Mouse (Mus musculus) neutrophil, adult 5-6 weeks (primary cell): ENCODE measurements around the gene Klhl4. TPM values are rescaled to one million over a fixed set of nuclear protein-coding genes. Genes with fewer than 3 reads are reported as not detected.

Experiments used
- ATAC-seq: fragments of 151-379, 151-347 bp; 2 replicates; pipeline ENCODE4 v1.8.0; 2017; ENCODE audit warnings: mild to moderate bottlenecking, moderate TSS enrichment; ENCODE audit not compliant: insufficient number of reproducible peaks, poor library complexity, low FRiP score, severe bottlenecking; ENCODE audit errors: extremely low read depth
- total RNA-seq: library from RNA; stranded (forward); fragments of 200-1000 nt; gene quantifications from 2 replicates; pipeline ENCODE4 v1.2.3, GENCODE M21; 2017

Gene Klhl4
- 0.12 TPM in 1 of 2 replicates, not detected in the other for total RNA-seq

DNA sequence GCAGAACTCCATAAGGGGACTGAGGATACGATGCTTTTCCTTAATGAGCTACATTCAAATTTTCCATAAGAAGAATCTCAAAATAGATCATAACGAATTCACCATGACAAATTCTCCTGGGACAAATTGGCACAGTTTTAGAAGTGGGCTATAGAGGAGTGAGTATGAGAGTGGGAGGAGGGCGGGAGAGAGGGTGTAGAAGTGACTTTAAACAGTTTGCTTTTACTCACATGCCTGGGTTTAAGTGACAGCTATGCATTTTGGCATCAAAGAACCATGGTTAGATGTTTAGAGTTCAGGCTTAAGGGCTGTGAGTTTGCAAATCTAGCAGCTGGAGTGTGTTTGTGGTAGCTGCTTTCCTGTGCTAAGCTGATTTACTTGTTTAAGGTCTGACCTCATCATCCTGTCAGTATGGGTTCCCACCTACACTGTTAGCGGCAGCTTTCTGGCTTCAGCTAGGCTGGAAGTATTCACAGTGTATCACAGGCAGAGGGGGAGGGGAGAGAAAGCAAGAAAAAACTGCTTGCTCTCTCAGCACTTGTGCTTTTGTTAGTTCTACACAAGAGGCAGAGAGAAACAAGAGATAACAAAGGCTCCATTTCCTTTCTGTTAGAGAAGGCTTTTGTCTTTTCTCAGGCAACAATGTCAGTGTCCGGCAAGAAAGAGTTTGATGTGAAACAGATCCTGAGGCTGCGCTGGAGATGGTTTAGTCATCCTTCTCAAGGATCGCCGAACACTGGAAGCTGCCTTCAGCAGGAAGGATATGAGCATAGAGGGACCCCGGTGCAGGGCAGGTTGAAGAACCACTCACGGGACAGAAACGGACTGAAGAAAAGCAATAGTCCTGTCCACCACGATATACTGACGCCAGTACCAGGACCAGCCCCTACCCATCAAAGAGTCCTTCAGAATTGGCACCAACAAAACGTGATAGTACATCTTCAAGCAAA lies at the start of gene Klhl4:
TSS of gene Klhl4 (plus strand) at position 552 of the 950 bp plus-strand sequence.
- no peak for ATAC-seq

- no peak for ATAC-seq
Measured at GRCm38 (mm10) chrX:114484153-114484552, 10.0 kb downstream of the Klhl4 start.

DNA sequence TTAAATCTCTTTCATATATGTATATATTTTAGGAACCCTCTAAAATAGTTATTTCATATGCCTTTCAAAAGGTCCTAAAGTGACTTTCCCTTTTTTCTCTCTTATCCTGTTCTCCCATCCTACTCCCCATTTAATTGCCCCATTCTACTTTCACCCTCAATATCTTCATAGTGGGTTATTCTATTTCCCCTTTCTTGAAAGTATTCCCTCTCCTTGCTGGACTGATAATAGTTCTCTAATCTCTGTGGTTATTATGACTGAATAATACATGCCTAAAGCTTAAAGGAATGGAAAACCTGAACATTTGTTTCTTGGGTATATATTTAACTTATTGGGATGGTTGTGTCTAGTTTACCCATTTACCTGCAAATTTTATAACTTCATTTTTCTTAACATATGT lies 12.6 kb downstream of the Klhl4 start:
- no peak for ATAC-seq

- no peak for ATAC-seq
Measured at GRCm38 (mm10) chrX:114558141-114558540, 84.0 kb downstream of the Klhl4 start.

DNA sequence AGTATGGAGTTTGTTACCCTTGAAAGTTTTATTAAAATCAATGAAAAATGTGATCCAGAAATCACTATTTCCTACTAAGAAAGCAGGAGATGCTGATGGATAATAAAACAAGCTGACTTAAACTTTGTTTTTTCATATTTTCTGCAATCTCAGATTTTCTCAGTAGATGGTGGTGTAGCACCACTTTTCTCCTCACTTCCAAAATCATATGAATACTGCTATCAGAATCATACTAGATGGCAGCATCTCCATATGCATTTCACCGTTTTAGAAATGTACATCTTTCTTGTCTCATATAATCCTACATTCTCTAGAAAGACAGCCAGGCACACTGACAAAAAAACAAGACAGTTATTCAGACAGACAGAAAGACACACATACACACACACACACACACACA lies 108.2 kb downstream of the Klhl4 start:
- no peak for ATAC-seq
